Mouse (Mus musculus): ENCODE measurements at regions not wholly inside any gene's neighbourhood (a gene's known extent, or its start where the extent isn't known, plus 50 kb on each side); places are given as distances from the start of the nearest gene placed in this dataset.

DNA sequence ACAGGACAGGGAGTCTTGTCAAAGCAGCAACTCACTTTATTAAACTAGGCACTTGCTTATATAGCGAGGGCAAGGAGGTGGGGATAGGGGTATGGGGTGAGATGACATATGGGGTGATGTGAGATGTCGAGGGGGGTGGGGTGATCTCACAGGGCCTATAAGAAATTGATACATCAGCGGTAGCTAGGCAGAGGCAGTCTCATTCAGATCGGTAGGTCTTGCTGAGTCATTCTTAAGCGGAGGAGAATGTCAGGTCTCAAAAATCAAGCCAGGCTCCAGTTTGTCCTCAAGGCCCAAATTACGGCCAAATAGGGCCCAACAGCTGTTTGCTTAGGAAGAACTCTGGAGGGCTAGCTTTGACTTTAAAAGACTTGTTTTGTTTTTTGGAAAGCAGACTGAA, 60.7 kb upstream of the Peli1 start:
- H3K27ac ChIP-seq (ENCODE audit: insufficient read depth, low read depth, low read length): no peak overlapping the region
- H3K36me3 ChIP-seq (ENCODE audit: control insufficient read depth, insufficient read depth, low read length): no peaks in the 10 kb centered on the region
- no peak for DNase-seq
- no peaks in the 10 kb centered on the region; the same call in 1 of the 2 replicates for H3K4me1 ChIP-seq (ENCODE audit: control insufficient read depth, insufficient read depth, low read length)
- TF ChIP-seq CTCF (conservative IDR thresholded peaks at IDR 0.05; ENCODE audit: insufficient read depth, insufficient read length, low read depth, low read length) (no peak), POLR2A (IDR thresholded peaks at IDR 0.05; ENCODE audit: low read depth, low read length) (no peak)
- 99% methylated on average over 6 of the region's 6 CpGs for whole genome bisulfite sequencing
- H3K27me3 ChIP-seq (replicated peaks; ENCODE audit: control insufficient read depth, insufficient read depth, low read length): no peaks in the 10 kb centered on the region
- no peak overlapping the region for H3K4me3 ChIP-seq (ENCODE audit: insufficient read depth, low read depth, low read length)

GRCm38 (mm10) chr11:21031816-21032215, 59.3 kb upstream of the Peli1 start:
- Histone ChIP-seq H3K4me3 (ENCODE audit: insufficient read depth, low read depth, low read length) (no peak overlapping the region), H3K4me1 (ENCODE audit: control insufficient read depth, insufficient read depth, low read length) (no peaks in the 10 kb centered on the region; the same call in 1 of the 2 replicates), H3K27ac (ENCODE audit: insufficient read depth, low read depth, low read length) (no peak overlapping the region), H3K36me3 (ENCODE audit: control insufficient read depth, insufficient read depth, low read length) (no peaks in the 10 kb centered on the region), H3K27me3 (replicated peaks; ENCODE audit: control insufficient read depth, insufficient read depth, low read length) (no peaks in the 10 kb centered on the region)
- TF ChIP-seq POLR2A (IDR thresholded peaks at IDR 0.05; ENCODE audit: low read depth, low read length): no peak
- no peak for TF ChIP-seq CTCF (conservative IDR thresholded peaks at IDR 0.05; ENCODE audit: insufficient read depth, insufficient read length, low read depth, low read length)
- no peak for DNase-seq
- WGBS: 84% methylated on average over 2 of the region's 2 CpGs

DNA sequence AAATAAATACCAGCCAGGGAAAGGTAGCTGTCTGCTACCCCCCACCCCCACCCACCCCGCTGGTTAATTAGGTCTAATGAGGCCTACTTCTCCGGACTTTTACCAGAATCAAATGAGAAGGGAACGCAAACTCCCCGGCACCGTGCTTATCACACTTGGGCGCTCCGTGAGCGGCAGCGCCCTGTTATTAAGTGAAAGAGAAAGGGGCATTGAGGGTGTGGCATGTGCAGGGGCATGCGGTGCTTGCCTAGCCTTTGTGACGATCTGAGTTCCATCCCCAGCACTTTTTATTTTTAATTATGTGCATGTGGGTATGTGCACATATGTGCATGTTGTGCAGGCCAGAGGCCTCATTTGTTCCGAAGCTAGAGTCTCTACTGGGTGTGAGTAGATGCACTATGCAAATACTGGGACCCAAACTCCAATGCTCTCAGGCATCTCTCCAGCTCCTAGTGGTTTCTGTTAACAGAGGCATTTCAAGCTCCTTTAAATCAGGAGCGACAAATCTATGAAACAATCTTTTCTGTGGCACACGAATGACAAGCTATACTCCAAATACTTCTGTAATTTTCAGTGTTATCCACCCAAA, 57.8 kb upstream of the Peli1 start:
- TF ChIP-seq POLR2A (IDR thresholded peaks at IDR 0.05; ENCODE audit: low read depth, low read length) (no peak), CTCF (conservative IDR thresholded peaks at IDR 0.05; ENCODE audit: insufficient read depth, insufficient read length, low read depth, low read length) (no peak)
- Histone ChIP-seq H3K36me3 (ENCODE audit: control insufficient read depth, insufficient read depth, low read length) (no peaks in the 10 kb centered on the region), H3K27ac (ENCODE audit: insufficient read depth, low read depth, low read length) (peak overlapping the region; percentile 13; the same call in 1 of the 2 replicates), H3K4me1 (ENCODE audit: control insufficient read depth, insufficient read depth, low read length) (no peaks in the 10 kb centered on the region; the same call in 1 of the 2 replicates), H3K4me3 (ENCODE audit: insufficient read depth, low read depth, low read length) (no peak overlapping the region), H3K27me3 (replicated peaks; ENCODE audit: control insufficient read depth, insufficient read depth, low read length) (no peaks in the 10 kb centered on the region)
- 64% methylated on average over 14 of the region's 14 CpGs for WGBS
- no peak for DNase-seq

GRCm38 (mm10) chr11:21033823-21034401, 57.2 kb upstream of the Peli1 start:
- Histone ChIP-seq H3K27me3 (replicated peaks; ENCODE audit: control insufficient read depth, insufficient read depth, low read length) (no peaks in the 10 kb centered on the region), H3K4me3 (ENCODE audit: insufficient read depth, low read depth, low read length) (no peak overlapping the region), H3K36me3 (ENCODE audit: control insufficient read depth, insufficient read depth, low read length) (no peaks in the 10 kb centered on the region), H3K4me1 (ENCODE audit: control insufficient read depth, insufficient read depth, low read length) (no peaks in the 10 kb centered on the region; the same call in 1 of the 2 replicates), H3K27ac (ENCODE audit: insufficient read depth, low read depth, low read length) (peak overlapping the region; percentile 13; the same call in 1 of the 2 replicates)
- TF ChIP-seq CTCF (conservative IDR thresholded peaks at IDR 0.05; ENCODE audit: insufficient read depth, insufficient read length, low read depth, low read length): no peak
- no peak for TF ChIP-seq POLR2A (IDR thresholded peaks at IDR 0.05; ENCODE audit: low read depth, low read length)
- WGBS: 28% methylated on average over 11 of the region's 11 CpGs
- peak; percentile 62 for DNase-seq

- H3K36me3 ChIP-seq (ENCODE audit: control insufficient read depth, insufficient read depth, low read length): no peaks in the 10 kb centered on the region
- no peaks in the 10 kb centered on the region; the same call in 1 of the 2 replicates for H3K4me1 ChIP-seq (ENCODE audit: control insufficient read depth, insufficient read depth, low read length)
- TF ChIP-seq CTCF (conservative IDR thresholded peaks at IDR 0.05; ENCODE audit: insufficient read depth, insufficient read length, low read depth, low read length) (no peak), POLR2A (IDR thresholded peaks at IDR 0.05; ENCODE audit: low read depth, low read length) (no peak)
- no peak overlapping the region for H3K4me3 ChIP-seq (ENCODE audit: insufficient read depth, low read depth, low read length)
- DNase-seq: peak; percentile 8
- no peak overlapping the region for H3K27ac ChIP-seq (ENCODE audit: insufficient read depth, low read depth, low read length)
- no peaks in the 10 kb centered on the region for H3K27me3 ChIP-seq (replicated peaks; ENCODE audit: control insufficient read depth, insufficient read depth, low read length)
- WGBS: 48% methylated on average over 7 of the region's 7 CpGs
These were observed 54.8 kb upstream of the Peli1 start for GRCm38 (mm10) chr11:21036161-21036916.

DNA sequence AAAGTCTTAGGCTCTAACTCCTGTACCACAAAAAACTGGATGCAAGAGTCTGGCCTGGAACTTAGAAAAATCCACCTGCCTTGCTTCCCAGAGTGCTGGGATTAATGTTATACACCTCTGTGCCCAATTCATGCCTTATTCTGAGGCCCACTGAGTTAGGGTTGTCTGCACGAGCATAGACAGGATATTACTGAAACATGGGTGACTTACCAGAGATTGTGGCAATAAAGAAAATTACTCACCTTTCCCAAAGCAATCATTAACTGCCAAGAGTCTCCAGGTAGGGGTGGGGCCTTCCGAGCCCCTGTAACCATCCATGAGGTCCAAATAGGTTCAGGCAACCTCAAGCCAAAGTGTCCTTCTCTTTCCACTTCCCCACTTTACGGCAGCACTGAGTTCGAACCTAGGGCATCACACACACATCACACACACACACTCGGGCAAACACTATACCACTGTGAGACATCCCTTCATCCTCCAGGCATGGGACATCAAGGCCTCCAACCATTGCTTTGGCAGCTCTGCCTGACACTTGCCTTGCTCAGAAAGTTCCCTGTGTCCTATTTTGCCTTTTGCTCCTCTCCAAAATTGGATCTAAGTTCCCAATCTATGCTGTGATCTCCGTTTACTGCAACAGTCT, 53.7 kb upstream of the Peli1 start:
- H3K27ac ChIP-seq (ENCODE audit: insufficient read depth, low read depth, low read length): no peak overlapping the region
- no peak overlapping the region for H3K4me3 ChIP-seq (ENCODE audit: insufficient read depth, low read depth, low read length)
- H3K27me3 ChIP-seq (replicated peaks; ENCODE audit: control insufficient read depth, insufficient read depth, low read length): no peaks in the 10 kb centered on the region
- no peaks in the 10 kb centered on the region; the same call in 1 of the 2 replicates for H3K4me1 ChIP-seq (ENCODE audit: control insufficient read depth, insufficient read depth, low read length)
- no peaks in the 10 kb centered on the region for H3K36me3 ChIP-seq (ENCODE audit: control insufficient read depth, insufficient read depth, low read length)
- no peak for DNase-seq
- 91% methylated on average over 6 of the region's 6 CpGs for WGBS
- no peak for TF ChIP-seq CTCF (conservative IDR thresholded peaks at IDR 0.05; ENCODE audit: insufficient read depth, insufficient read length, low read depth, low read length)
- no peak for TF ChIP-seq POLR2A (IDR thresholded peaks at IDR 0.05; ENCODE audit: low read depth, low read length)

Data from kidney, adult 2 months (tissue).